Mouse (Mus musculus) adrenal gland, postnatal 10 days (tissue): Measurements from ENCODE around the gene Rab40b. TPM values are rescaled to one million over a fixed set of nuclear protein-coding genes. Genes with fewer than 3 reads are reported as not detected.
A peak's percentile ranks its signal among the peaks of the same experiment; 100 is the strongest.
"Not testable (repeated sequence)": the region's sequence is repeated elsewhere in the genome, so short reads cannot be mapped to it uniquely, and the experiment has no call there.

ENCODE experiments used
- DNase-seq: peaks from one replicate; pipeline ENCODE4 v3.0.0; 2021; ENCODE audit warnings: mixed read lengths
- microRNA-seq: library from miRNA; unstranded; fragments of <30 nt; microRNA quantifications from one replicate; pipeline ENCODE4 v1.2.0, GENCODE M21; 2021
- total RNA-seq, 2 experiments: library from RNA; stranded (reverse); gene quantifications; 2 replicates each; pipeline ENCODE4 v1.2.3; 2021

Rab40b gene
- total RNA-seq, 2 experiments from 2014 or later = 6.5 to 6.8 TPM

- DNase-seq = no peak
These were observed 19.3 kb downstream of the Rab40b start for GRCm38 (mm10) chr11:121368731-121369130.

GRCm38 (mm10) chr11:121367170-121367707 lies 20.8 kb downstream of the Rab40b start:
- DNase-seq = no peak

GRCm38 (mm10) chr11:121362212-121362611 lies 25.8 kb downstream of the Rab40b start:
- peak; percentile 75 for DNase-seq

GRCm38 (mm10) chr11:121354091-121354707 lies 33.9 kb downstream of the Rab40b start, which contains the start of gene Wdr45b:
Gene Wdr45b (minus strand): TSS chr11:121354445.
- peak; percentile 98 for DNase-seq

- peak; percentile 58 for DNase-seq
These were observed 34.5 kb downstream of the Rab40b start for GRCm38 (mm10) chr11:121353326-121354090.

- DNase-seq = not testable (repeated sequence)
These were observed 39.3 kb downstream of the Rab40b start for GRCm38 (mm10) chr11:121348727-121349126.

- DNase-seq = no peak
These were observed 39.9 kb downstream of the Rab40b start for GRCm38 (mm10) chr11:121348166-121348565.

GRCm38 (mm10) chr11:121347036-121347435 lies 41.0 kb downstream of the Rab40b start:
- peak; percentile 62 for DNase-seq

- DNase-seq = not testable (repeated sequence)
These were observed 45.6 kb downstream of the Rab40b start for GRCm38 (mm10) chr11:121342423-121342822.

- DNase-seq = no peak
These were observed 47.8 kb downstream of the Rab40b start for GRCm38 (mm10) chr11:121340287-121340686.

- DNase-seq = no peak
These were observed 48.4 kb downstream of the Rab40b start for GRCm38 (mm10) chr11:121339647-121340046.

- no peak for DNase-seq
These were observed 56.4 kb downstream of the Rab40b start for GRCm38 (mm10) chr11:121331641-121332040.

- DNase-seq = no peak
These were observed 59.4 kb downstream of the Rab40b start for GRCm38 (mm10) chr11:121328619-121329018.

GRCm38 (mm10) chr11:121328206-121328605 lies 59.8 kb downstream of the Rab40b start:
- DNase-seq = no peak

- DNase-seq = no peak
These were observed 61.4 kb downstream of the Rab40b start for GRCm38 (mm10) chr11:121326681-121327080.

GRCm38 (mm10) chr11:121326034-121326433 lies 62.0 kb downstream of the Rab40b start:
- no peak for DNase-seq

GRCm38 (mm10) chr11:121307712-121308111 lies 80.3 kb downstream of the Rab40b start:
- DNase-seq = not testable (repeated sequence)

- no peak for DNase-seq
These were observed 81.4 kb downstream of the Rab40b start for GRCm38 (mm10) chr11:121306608-121307007.

Small RNA genes lying within 50 kb of the gene (microRNA-seq; reads per million reads assigned to microRNA genes)
- gene Mir7236 = not detected

Other genes starting within 250 kb of the Rab40b start
- not detected for gene Tex19.1, start 242.1 kb downstream of the Rab40b start, total RNA-seq
- under 1 TPM; 0.15 to 0.27 TPM for gene Uts2r, start 228.0 kb downstream of the Rab40b start, total RNA-seq
- gene Hexdc, start 183.8 kb downstream of the Rab40b start, total RNA-seq = 10 to 100 TPM; 12.6 to 16.4 TPM
- gene Ogfod3, start 183.5 kb downstream of the Rab40b start, total RNA-seq = 10 to 100 TPM; 24.5 to 24.9 TPM
- gene Cybc1, start 158.9 kb downstream of the Rab40b start, total RNA-seq = 10 to 100 TPM; 17.3 to 18.7 TPM
- gene Narf, start 151.0 kb downstream of the Rab40b start, total RNA-seq = 10 to 100 TPM; 29.3 to 43.0 TPM
- 10 to 100 TPM; 32.7 to 33.3 TPM for gene Foxk2, start 128.3 kb downstream of the Rab40b start, total RNA-seq
- gene Wdr45b, start 33.8 kb downstream of the Rab40b start, total RNA-seq = 10 to 100 TPM; 53.4 to 66.4 TPM
- 10 to 100 TPM; 16.1 to 19.5 TPM for gene Fn3krp, start 33.1 kb upstream of the Rab40b start, total RNA-seq
- 10 to 100 TPM in 1 of 2 experiments, 1 to 10 TPM in 1; 7.8 to 12.3 TPM for gene Fn3k, start 46.7 kb upstream of the Rab40b start, total RNA-seq
- gene Tbcd, start 63.7 kb upstream of the Rab40b start, total RNA-seq = 10 to 100 TPM; 34.7 to 38.3 TPM
- 1 to 10 TPM in 1 of 2 experiments, under 1 TPM in 1; 0.91 to 2.7 TPM for gene Zfp750, start 131.1 kb upstream of the Rab40b start, total RNA-seq